Mouse (Mus musculus): Measurements from ENCODE around the gene Nr5a2.

The Nr5a2 gene

DNA sequence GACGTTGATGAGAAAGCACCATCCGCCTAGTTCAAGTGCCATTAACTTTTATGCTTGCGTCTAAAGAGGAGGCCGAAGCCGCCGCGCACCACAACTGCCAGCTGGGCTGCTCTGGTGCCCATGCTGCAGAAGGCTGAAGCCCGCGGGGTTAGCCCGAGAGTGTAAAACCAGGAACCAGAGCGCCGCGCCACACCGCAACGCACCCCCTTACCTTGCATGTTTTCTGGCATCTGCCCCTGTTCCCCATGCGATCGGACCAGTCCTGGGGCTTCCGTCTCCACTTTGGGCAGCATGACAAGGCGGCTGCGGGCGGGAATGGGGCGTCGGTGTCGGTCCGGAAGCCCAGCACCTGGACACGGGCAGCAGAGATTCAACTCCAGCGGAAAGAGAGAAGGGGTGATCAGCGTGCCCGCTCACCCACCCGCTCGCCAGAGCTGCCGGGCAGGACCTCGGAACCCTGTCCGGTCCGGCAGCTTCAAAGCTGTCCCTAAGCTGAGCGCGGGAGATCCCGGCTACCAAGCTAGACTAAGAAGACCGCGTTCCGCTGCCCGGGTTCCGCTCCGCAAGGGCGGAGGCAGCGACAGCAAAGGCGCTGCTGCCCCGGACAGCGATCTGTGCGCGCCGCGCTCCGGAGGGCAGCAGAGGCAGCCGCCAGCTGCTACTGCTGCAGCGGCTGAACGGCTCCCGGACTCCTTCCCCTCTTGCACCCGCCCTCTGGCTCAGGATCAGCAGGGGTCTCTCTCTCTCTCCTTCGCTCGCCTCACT lies 11.6 kb downstream of the Nr5a2 start:
- DNase-seq (ENCODE audit: low read depth): no peak

DNA sequence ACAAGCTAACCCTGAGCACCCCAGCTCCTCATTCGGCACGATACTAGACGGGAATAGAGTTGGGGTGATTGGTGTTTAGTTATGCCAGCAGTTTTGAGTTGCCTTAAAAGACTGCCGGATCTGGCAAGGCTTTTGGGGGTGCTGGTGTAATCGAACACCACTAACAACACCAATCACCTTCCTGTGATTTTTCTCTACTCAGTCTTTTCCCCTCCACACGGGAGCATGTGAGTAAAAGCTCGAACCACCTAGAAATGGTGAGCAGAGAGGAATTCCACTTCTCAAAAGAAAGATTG lies 12.2 kb downstream of the Nr5a2 start:
- no peak for DNase-seq (ENCODE audit: low read depth)

GRCm38 (mm10) chr1:136947394-136948126 lies 12.7 kb downstream of the Nr5a2 start:
- DNase-seq (ENCODE audit: low read depth): no peak

- no peak for DNase-seq (ENCODE audit: low read depth)
Observed at GRCm38 (mm10) chr1:136946806-136947393, 13.3 kb downstream of the Nr5a2 start.

GRCm38 (mm10) chr1:136946404-136946803 lies 13.8 kb downstream of the Nr5a2 start:
- DNase-seq (ENCODE audit: low read depth): no peak

- no peak for DNase-seq (ENCODE audit: low read depth)
Observed at GRCm38 (mm10) chr1:136945876-136946275, 14.4 kb downstream of the Nr5a2 start.

DNA sequence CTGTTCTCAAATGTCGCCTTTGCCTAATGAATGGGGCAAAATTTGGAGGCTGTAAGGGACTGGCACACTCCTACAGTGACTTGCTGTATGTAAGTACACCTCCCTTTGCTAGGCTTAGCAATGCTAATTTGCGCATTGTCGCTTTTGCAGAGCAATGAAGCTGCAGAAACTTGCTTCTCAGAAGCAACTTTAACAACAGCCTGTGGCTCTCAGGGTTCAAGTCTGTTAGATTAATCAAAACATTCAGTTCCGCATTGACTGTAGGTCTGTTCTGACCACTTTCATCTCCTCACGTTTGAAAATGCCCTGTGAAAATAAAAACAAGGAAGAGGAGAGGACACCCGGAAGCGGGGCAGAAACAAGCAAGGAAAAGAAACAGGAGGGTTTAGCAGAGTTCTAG lies 14.8 kb downstream of the Nr5a2 start:
- no peak for DNase-seq (ENCODE audit: low read depth)

DNA sequence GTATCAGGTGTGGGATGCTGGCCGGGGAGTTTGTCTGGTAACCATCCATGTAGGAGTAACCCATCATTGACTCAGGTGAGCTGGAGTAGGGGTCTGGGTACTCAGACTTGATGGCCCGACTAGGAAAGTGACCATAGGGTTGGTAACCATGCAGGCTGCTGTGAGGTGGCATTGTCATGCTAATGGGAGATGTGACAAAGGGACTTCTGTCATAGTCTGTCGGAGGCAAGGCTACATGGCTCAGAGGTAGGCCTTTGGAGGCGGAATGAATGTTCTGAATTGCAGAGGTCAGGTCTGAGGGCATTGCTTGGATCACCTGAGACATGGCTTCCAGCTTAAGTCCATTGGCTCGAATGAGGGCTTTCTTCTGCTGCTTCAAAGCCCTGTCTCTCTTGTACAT lies 19.6 kb downstream of the Nr5a2 start:
- no peak for DNase-seq (ENCODE audit: low read depth)

GRCm38 (mm10) chr1:136939220-136939619 lies 21.0 kb downstream of the Nr5a2 start:
- DNase-seq (ENCODE audit: low read depth): no peak

GRCm38 (mm10) chr1:136935960-136936324 lies 24.3 kb downstream of the Nr5a2 start:
- no peak for DNase-seq (ENCODE audit: low read depth)

DNA sequence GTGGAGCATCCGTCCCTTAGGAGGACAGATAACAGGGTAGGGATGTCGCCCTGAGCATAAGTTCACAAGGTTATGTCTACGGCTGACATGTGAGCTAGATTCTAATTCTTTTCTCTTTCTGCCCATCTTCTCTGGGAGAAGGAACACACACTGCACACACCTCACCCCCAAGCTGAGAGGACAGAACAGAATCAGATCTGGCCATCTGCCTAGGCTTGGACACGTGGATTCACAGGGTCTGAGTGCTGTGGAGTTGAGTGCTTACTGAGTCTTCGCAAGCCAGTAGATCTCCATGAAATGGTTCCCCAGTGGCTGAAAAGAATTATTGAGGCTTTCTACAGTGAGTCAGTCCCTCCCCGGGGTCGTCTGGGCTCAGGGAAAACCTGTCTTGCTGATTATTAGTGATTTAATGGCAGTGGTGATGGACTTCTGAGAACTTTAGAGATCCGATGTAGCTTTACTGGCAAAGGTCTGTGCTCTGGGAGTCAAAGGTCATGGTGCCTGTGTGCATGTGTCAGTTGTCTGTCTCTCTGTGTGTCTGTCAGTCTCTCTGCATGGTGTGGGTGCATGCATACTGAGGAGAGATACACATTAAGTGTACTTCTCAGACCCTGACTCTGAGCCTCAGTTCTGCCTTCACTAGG lies 24.8 kb downstream of the Nr5a2 start:
- DNase-seq (ENCODE audit: low read depth): no peak

DNA sequence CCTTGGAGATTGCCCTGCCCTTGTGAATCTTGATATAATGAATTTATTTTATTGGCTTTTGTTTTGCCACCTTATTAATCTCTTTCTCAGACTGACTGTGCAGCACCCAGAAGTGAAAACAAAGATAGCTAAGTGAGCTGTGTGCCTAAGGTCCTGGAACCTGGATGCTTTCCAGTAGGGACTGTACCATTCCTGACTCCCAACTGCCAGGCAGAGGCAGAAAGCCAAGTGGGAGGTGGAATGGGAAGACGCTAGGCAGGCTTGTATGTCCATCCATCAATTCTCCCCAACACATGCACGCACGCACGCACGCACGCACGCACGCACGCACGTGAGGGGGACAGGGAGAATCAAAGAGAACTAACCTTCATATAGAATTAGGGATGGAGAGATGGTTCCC lies 26.2 kb downstream of the Nr5a2 start:
- no peak for DNase-seq (ENCODE audit: low read depth)

GRCm38 (mm10) chr1:136931026-136931425 lies 29.2 kb downstream of the Nr5a2 start:
- DNase-seq (ENCODE audit: low read depth): no peak

GRCm38 (mm10) chr1:136929743-136930142 lies 30.5 kb downstream of the Nr5a2 start:
- DNase-seq (ENCODE audit: low read depth): no peak

GRCm38 (mm10) chr1:136927428-136927827 lies 32.8 kb downstream of the Nr5a2 start:
- no peak for DNase-seq (ENCODE audit: low read depth)

DNA sequence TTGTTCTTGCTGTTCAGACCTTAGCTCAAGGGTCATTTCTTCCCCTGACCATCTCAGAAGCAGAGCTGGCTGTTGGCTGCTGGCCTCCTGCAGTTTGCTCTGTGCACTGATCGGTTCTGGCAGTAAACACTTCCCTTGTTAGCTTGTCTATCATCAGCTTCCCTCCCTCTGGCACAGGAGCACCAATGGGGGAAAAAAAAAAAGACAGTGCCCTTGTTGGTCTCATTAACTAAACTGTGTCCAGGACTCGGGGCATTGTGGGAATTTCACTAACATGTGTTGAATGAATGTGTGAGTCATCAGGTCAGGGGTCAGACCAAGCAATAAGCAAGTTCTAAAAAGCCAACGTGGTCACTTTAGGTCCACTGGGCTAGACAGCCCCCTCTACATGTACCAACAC lies 34.2 kb downstream of the Nr5a2 start:
- DNase-seq (ENCODE audit: low read depth): no peak

DNA sequence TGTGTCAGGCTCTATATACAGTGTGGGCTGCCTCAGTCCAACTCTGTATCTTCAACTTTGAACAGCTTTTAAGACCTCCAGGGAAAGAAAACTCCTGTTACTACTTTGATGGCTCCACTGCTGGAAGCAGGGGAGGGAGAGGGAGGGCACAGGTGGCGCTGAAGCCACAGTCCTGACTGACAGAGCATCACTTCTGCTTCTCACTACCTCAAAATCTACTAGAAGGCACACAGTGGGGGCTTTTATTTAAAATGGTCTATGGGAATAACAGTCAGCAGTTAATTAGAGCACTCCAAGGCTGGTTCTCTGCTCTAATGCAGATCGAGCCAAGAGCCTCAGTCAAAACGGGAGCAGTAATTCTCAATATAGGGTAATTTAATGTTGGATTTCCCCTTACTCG lies 40.2 kb downstream of the Nr5a2 start:
- DNase-seq (ENCODE audit: low read depth): no peak

DNA sequence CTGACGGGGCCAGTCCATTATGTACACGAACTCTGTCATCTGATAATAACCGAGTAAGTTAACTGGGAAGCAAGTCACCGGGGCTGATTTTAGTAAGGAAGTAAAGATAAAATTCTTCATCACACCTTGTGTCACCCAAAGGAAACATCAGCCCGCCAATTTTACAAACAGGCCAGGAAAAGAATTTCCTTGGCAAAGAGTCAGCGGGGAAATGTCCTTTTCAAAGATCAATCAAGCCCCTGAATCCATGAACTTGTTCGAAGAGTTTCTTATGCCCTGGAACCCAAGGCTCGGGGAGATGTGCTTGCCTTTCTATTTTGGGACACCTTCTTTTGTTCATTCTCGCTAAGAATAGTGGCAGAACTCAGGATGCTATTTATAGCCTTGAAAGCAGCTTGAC lies 41.5 kb downstream of the Nr5a2 start:
- DNase-seq (ENCODE audit: low read depth): no peak

DNA sequence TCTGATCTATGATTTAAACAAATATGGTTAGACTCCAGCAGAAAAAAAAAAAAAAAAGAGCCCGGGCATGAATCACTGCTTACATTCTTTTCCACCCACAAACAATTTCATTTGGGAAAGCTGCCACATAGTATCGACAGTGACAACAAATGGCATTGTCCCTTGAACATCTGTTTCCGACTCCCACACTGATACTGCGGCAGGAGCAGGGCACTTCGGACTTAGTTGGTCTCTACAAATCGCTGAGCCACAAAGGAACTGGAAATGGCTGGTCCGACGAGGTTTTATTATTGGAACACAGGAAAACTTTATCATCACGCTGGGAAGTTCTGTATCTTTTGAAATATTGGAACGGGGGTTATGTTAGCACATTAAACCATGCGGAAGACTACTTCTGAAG lies 44.8 kb downstream of the Nr5a2 start:
- no peak for DNase-seq (ENCODE audit: low read depth)

- no peak for DNase-seq (ENCODE audit: low read depth)
Observed at GRCm38 (mm10) chr1:136911996-136912395, 48.3 kb downstream of the Nr5a2 start.

GRCm38 (mm10) chr1:136911594-136911860 lies 48.7 kb downstream of the Nr5a2 start:
- DNase-seq (ENCODE audit: low read depth): no peak

DNA sequence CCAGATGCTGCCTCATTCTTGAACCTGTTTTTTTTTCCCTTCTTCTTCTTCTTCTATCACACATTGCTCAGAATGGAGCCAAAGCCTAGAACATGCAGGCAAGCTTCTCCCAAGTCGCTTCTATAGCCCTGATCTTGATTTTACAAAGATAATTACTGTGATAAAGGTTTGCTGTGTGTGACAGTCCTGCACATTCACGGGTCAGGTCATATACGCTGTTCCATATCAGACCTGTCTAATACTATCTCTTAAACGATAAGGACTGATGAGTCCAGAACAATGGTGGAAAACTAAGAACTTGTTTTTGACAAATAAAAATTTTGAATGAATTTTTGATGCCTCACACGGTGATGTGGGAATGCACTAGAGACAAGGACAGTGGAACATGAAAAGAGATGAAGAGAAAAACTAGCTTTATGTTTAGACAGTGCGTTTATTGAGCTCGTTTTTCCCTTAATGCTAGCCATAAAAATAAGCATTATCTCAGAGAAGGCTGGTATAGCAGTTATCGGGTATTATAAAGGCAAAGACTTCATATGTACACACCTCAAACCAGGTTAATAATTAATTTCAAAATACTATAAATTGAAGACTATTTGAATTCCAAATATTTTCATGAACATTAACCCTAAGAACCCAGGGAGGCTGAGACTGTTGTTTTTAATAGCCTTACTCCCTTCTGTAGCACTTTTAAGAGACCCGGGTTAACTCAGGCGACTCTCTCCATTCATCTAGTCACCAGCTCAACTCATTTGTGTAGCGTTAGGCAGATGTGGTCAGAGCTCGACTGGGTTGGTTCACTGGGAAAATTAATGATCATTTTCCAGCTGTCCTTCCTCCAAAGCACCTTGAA lies 49.3 kb downstream of the Nr5a2 start:
- no peak for DNase-seq (ENCODE audit: low read depth)

All from c-Kit-positive CD71-positive TER-119-negative erythroid progenitor cells, embryonic 14.5 days (primary cell).